Mouse (Mus musculus): Measurements from ENCODE around the gene Slc5a4a. TPM values are rescaled to one million over a fixed set of nuclear protein-coding genes. Genes with fewer than 3 reads are reported as not detected.

Slc5a4a gene
- not detected for polyA plus RNA-seq (2017; shearing (Covaris generic))

GRCm38 (mm10) chr10:76147278-76147677 is at the start of gene Slc5a4a:
Slc5a4a (plus strand) TSS chr10:76147451.

GRCm38 (mm10) chr10:76110861-76111260 is 36.4 kb upstream of the Slc5a4a start, which contains the start of gene Slc5a4b:
Slc5a4b (minus strand) TSS chr10:76110961.

GRCm38 (mm10) chr10:76237341-76238225 is 90.3 kb downstream of the Slc5a4a start, which contains the start of gene Prmt2:
Prmt2 (minus strand) TSS chr10:76237865.

Other genes starting within 250 kb of the Slc5a4a start
- gene Smarcb1, start 225.8 kb upstream of the Slc5a4a start, polyA plus RNA-seq (2017; shearing (Covaris generic)): 44.5 TPM
- gene Chchd10, start 214.3 kb upstream of the Slc5a4a start, polyA plus RNA-seq (2017; shearing (Covaris generic)): 39.1 TPM
- gene Mmp11, start 211.0 kb upstream of the Slc5a4a start, polyA plus RNA-seq (2017; shearing (Covaris generic)): 1.9 TPM
- gene Gm867, start 206.8 kb upstream of the Slc5a4a start, polyA plus RNA-seq (2017; shearing (Covaris generic)): not detected
- not detected for gene Vpreb3, start 204.4 kb upstream of the Slc5a4a start, polyA plus RNA-seq (2017; shearing (Covaris generic))
- 1.3 TPM for gene Gm5134, start 192.9 kb upstream of the Slc5a4a start, polyA plus RNA-seq (2017; shearing (Covaris generic))
- 25.8 TPM for gene Zfp280b, start 114.8 kb upstream of the Slc5a4a start, polyA plus RNA-seq (2017; shearing (Covaris generic))
- 0.11 TPM for gene Slc5a4b, start 36.5 kb upstream of the Slc5a4a start, polyA plus RNA-seq (2017; shearing (Covaris generic))
- gene Prmt2, start 90.4 kb downstream of the Slc5a4a start, polyA plus RNA-seq (2017; shearing (Covaris generic)): 13.6 TPM
- gene S100b, start 106.4 kb downstream of the Slc5a4a start, polyA plus RNA-seq (2017; shearing (Covaris generic)): not detected
- gene Dip2a, start 197.8 kb downstream of the Slc5a4a start, polyA plus RNA-seq (2017; shearing (Covaris generic)): 4.5 TPM

All from naive thymus-derived CD4-positive, alpha-beta T cell, adult 5 months (primary cell).